Mouse (Mus musculus): Measurements from ENCODE around the gene Wdr25. TPM values are rescaled to one million over a fixed set of nuclear protein-coding genes. Genes with fewer than 3 reads are reported as not detected.
"Not testable (repeated sequence)": the region's sequence is repeated elsewhere in the genome, so short reads cannot be mapped to it uniquely, and the experiment has no call there.

The Wdr25 gene
- total RNA-seq (2012; rRNA removed) = 8.7 and 9.9 TPM in 2 replicates
- 10 to 100 TPM in 1 of 2 experiments, not detected in 1; 10.8 TPM for polyA plus RNA-seq (2012; ENCODE audit: insufficient read depth in 1 of 2, insufficient read length in 2 of 2, low read depth in 1 of 2, low replicate concordance in 2 of 2, missing spikeins in 1 of 2)

DNA sequence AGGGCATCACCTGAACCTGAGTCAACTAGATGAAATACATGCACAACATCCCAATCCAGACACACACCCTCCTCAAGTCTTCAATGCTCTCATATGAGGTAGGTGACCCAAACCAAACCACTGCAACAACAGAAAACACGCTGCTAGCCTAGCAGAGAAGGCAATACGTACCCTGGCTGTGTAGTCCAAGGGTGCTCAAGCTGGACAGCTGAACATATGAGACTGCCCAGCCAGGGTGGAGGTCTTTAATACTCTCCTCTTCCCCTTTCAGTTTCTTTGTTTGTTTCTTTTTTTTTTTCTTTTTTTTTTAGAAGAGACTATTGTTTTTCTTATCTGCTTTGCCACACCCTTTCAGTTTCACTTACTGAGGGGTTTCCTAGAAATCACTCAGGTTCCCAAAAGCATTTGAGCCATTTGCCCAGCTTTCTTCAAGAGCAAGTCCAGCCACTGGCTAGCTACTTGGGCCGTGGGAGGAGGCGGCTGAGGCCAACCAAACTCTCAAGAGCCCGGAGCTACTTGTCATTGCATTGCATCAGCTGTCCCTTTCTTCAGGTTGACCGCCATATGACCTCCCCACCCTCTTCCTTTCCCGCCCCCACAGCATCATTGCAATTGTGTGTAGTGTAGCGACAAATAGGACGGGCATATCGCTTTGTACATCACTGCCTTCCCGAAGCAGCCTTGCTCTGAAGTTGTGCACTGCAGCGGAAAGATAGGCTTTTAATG is at the start of gene Wdr25:
Wdr25 (plus strand) TSS at position 643 of the 726 bp plus-strand sequence.
- TF ChIP-seq MYB (IDR thresholded peaks at IDR 0.05; ENCODE audit: low read depth, low read length) (no peak), GATA1 (IDR thresholded peaks at IDR 0.05; ENCODE audit: low read depth, low read length) (0 out of 2 replicates have a peak, but pooled peaks have one; percentile 10), ETS1 (IDR thresholded peaks at IDR 0.05; ENCODE audit: low read depth, low read length) (0 out of 2 replicates have a peak, but pooled peaks have one; percentile 12)
- H3K36me3 ChIP-seq (ENCODE audit: control insufficient read depth in 1 of 2, insufficient read depth in 2 of 2, low read length in 2 of 2) = peaks cover 4 to 22% of the 10 kb centered on the region in 2 experiments; a peak in 3 of 4 replicates
- peak within 1 kb of the TSS; percentile 91 for H3K27ac ChIP-seq (ENCODE audit: control insufficient read depth, low read depth, low read length)

DNA sequence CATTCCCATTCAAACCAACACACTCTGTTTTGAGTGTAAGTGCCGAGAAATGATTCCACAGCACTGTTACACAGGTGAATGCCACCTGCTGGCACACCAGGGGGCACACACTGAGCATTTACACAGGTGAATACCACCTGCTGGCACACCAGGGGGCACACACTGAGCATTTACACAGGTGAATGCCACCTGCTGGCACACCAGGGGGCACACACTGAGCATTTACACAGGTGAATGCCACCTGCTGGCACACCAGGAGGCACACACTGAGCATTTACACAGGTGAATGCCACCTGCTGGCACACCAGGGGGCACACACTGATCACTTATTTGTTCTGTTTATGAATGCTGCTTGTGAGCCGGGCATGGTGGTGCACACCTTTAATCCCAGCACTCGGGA is 45.4 kb upstream of the Wdr25 start:
- H3K4me1 ChIP-seq (ENCODE audit: control insufficient read depth in 1 of 2, insufficient read depth in 2 of 2, low read length in 2 of 2); H3K79me2 ChIP-seq (ENCODE audit: control insufficient read depth, insufficient read depth, low read length, poor library complexity); H3K27me3 ChIP-seq (ENCODE audit: control insufficient read depth in 1 of 2, insufficient read depth in 2 of 2, low read length in 2 of 2); H3K9ac ChIP-seq (ENCODE audit: control insufficient read depth, low read depth, low read length, poor library complexity, severe bottlenecking); H3K9me3 ChIP-seq (replicated peaks; ENCODE audit: insufficient read depth, low read length); H3K36me3 ChIP-seq (ENCODE audit: control insufficient read depth in 1 of 2, insufficient read depth in 2 of 2, low read length in 2 of 2); H3K27ac ChIP-seq (ENCODE audit: control insufficient read depth, low read depth, low read length); DNase-seq (ENCODE audit: low read depth, low spot score); H3K4me3 ChIP-seq (ENCODE audit: control insufficient read depth in 1 of 2, insufficient read depth in 1 of 2, low read depth in 2 of 2, low read length in 2 of 2): not testable (repeated sequence)

More for the DNA sequence above, at the start of gene Wdr25:
- peak within 1 kb of the TSS; percentile 85 to 91 for H3K4me3 ChIP-seq (ENCODE audit: control insufficient read depth in 1 of 2, insufficient read depth in 1 of 2, low read depth in 2 of 2, low read length in 2 of 2)
- H3K9ac ChIP-seq (ENCODE audit: control insufficient read depth, low read depth, low read length, poor library complexity, severe bottlenecking) = peak within 1 kb of the TSS; percentile 89
- peaks cover 29% of the 10 kb centered on the region for H3K79me2 ChIP-seq (ENCODE audit: control insufficient read depth, insufficient read depth, low read length, poor library complexity)
- peaks cover 6 to 19% of the 10 kb centered on the region in 2 experiments; a peak in 3 of 4 replicates for H3K4me1 ChIP-seq (ENCODE audit: control insufficient read depth in 1 of 2, insufficient read depth in 2 of 2, low read length in 2 of 2)
- H3K27me3 ChIP-seq (ENCODE audit: control insufficient read depth in 1 of 2, insufficient read depth in 2 of 2, low read length in 2 of 2) = no peaks in the 10 kb centered on the region
- no peaks in the 10 kb centered on the region for H3K9me3 ChIP-seq (replicated peaks; ENCODE audit: insufficient read depth, low read length)
- DNase-seq (ENCODE audit: low read depth, low spot score) = peak; percentile 77

GRCm38 (mm10) chr12:108849488-108850022 is 43.9 kb upstream of the Wdr25 start:
- Histone ChIP-seq H3K9me3 (replicated peaks; ENCODE audit: insufficient read depth, low read length) (no peaks in the 10 kb centered on the region), H3K36me3 (ENCODE audit: control insufficient read depth in 1 of 2, insufficient read depth in 2 of 2, low read length in 2 of 2) (no peaks in the 10 kb centered on the region), H3K27me3 (ENCODE audit: control insufficient read depth in 1 of 2, insufficient read depth in 2 of 2, low read length in 2 of 2) (no peaks in the 10 kb centered on the region), H3K79me2 (ENCODE audit: control insufficient read depth, insufficient read depth, low read length, poor library complexity) (no peaks in the 10 kb centered on the region), H3K27ac (ENCODE audit: control insufficient read depth, low read depth, low read length) (no peak overlapping the region), H3K4me1 (ENCODE audit: control insufficient read depth in 1 of 2, insufficient read depth in 2 of 2, low read length in 2 of 2) (no peaks in the 10 kb centered on the region), H3K4me3 (ENCODE audit: control insufficient read depth in 1 of 2, insufficient read depth in 1 of 2, low read depth in 2 of 2, low read length in 2 of 2) (no peak overlapping the region), H3K9ac (ENCODE audit: control insufficient read depth, low read depth, low read length, poor library complexity, severe bottlenecking) (no peak overlapping the region)
- no peak for TF ChIP-seq SMC3 (IDR thresholded peaks at IDR 0.05; ENCODE audit: low read depth, low read length)
- TF ChIP-seq NRF1 (IDR thresholded peaks at IDR 0.05; ENCODE audit: insufficient read depth, low read depth, low read length, poor library complexity, severe bottlenecking) = no peak
- no peak for TF ChIP-seq KAT2A (conservative IDR thresholded peaks at IDR 0.05; ENCODE audit: low read depth, low read length)
- TF ChIP-seq TAL1 (IDR thresholded peaks at IDR 0.05; ENCODE audit: low read length) = no peak
- TF ChIP-seq GATA1 (IDR thresholded peaks at IDR 0.05; ENCODE audit: low read depth, low read length) = no peak
- no peak for TF ChIP-seq E2F4 (IDR thresholded peaks at IDR 0.05; ENCODE audit: borderline replicate concordance, low read depth, low read length)
- TF ChIP-seq MAZ (IDR thresholded peaks at IDR 0.05; ENCODE audit: low read depth, low read length) = no peak
- no peak for TF ChIP-seq USF1 (IDR thresholded peaks at IDR 0.05; ENCODE audit: low read depth, low read length)
- no peak for DNase-seq (ENCODE audit: low read depth, low spot score)
